Mouse (Mus musculus) layer of hippocampus, adult 9-10 months (tissue): ENCODE results near the gene Olfr137.

ENCODE experiments used
- DNase-seq: peaks from one replicate; pipeline ENCODE4 v3.0.0; 2022; ENCODE audit warnings: low spot score

Olfr137 gene

DNA sequence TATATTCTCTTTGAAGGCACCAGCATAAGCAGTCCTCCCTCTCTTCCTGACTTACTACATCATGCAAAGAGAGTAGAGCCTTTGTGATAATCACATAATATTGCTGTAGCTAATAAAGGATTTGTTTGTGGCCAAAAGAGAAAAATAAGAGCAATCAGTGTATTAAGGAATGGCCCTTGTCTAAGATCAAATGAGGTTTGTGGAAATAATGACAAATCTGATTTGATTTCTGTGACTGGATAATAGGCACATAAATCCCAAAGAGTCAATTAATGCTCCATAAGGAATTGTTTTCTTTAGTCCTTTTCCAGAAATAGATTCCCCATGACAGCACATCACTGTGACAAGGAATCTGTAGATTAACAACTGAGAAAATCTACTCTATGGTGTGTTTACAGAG lies at the start of gene Olfr137:
Gene Olfr137, minus strand, starts transcription at position 101 of the 400 bp plus-strand sequence.
- no peak for DNase-seq

DNA sequence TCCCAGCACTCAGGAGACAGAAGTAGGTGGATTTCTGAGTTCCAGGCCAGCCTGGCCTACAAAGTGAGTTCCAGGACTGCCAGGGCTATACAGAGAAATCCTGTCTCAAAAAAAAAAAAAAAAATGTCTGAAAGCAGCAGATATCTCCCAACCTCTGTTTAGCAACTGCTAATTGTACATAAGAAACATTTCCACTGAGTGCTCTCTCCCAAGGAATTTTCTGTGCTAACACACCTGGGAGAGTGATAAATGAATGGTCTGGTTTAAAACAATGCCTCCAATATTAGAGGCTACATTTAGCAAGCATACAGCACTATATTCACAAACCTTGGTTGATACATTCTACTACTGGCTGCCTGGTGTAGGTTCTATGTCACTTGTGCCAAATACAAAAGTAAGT lies 22.2 kb upstream of the Olfr137 start, which contains the start of gene Olfr136:
Gene Olfr136, plus strand, starts transcription at position 301 of the 400 bp plus-strand sequence.
- DNase-seq, result no peak

DNA sequence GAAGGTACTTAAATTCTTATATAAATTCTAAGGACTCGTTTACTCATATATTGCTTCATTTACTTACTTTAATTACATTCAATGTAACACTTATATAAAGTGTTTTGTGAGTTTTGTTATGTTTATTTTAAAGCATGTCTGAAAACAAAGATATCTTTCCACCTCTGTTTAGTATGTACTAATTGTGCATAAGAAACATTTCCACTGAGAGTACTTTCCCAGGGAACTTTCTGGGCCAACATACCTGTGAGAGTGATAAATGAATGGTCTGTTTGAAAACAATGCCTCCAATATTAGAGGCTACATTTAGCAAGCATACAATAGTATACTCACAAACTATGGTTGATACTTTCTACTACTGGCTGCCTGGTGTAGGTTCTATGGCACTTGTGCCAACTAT lies 46.6 kb downstream of the Olfr137 start, which contains the start of gene Olfr138:
Gene Olfr138, plus strand, starts transcription at position 301 of the 400 bp plus-strand sequence.
- no peak for DNase-seq
